Mouse (Mus musculus) heart, postnatal 36 days (tissue): ENCODE results near the gene Cacna1g. TPM values are rescaled to one million over a fixed set of nuclear protein-coding genes. Genes with fewer than 3 reads are reported as not detected.

Experiments used
- DNase-seq, 2 experiments: peaks; one replicate each; pipeline ENCODE4 v3.0.0; 2021 to 2022
- intact Hi-C: fragments of 180-260 bp; cut with DNase I; formaldehyde crosslinking; loops from one replicate; pipeline ENCODE4 v1.15.1; 2025
- total RNA-seq, 2 experiments: library from RNA; stranded (reverse); gene quantifications; 2 replicates each; pipeline ENCODE4 v1.2.3; 2021

Gene Cacna1g
- total RNA-seq, 2 experiments from 2014 or later: 13.8 to 14.2 TPM

DNA sequence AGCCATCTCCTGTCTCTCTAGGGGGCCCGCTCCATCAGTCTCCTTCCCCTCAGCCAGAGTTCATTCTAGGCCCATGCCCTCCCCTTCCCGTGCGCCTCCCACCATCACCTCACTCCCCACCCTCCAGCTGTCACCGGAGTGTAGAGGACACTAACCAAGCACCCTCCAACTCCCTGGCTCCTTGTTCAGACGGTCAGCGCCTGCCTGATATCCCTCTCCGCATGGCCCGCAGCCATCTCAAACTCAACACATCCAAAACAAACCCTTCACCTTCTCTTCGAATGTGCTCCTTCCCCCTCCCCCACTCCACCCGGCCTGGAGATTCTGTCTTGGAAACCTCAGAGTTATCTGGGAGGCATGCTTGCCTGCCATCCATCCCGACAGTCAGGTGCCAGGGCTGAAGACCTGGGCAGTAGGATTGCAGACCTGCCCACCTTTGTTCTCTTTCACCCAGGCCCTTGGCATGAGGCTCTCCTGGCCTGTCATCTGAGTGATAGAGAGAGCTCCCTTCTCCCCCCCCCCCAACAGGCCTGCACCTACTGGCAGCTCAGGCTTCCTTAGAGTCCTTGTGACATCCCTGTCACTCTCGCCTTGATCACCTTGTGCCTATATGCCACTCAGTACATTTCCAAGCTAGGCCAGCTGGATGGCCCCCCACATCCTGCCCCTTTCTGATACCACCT lies 22.8 kb downstream of the Cacna1g start:
- intact Hi-C loops: no loop called here
- DNase-seq: peak; percentile 63 to 69

DNA sequence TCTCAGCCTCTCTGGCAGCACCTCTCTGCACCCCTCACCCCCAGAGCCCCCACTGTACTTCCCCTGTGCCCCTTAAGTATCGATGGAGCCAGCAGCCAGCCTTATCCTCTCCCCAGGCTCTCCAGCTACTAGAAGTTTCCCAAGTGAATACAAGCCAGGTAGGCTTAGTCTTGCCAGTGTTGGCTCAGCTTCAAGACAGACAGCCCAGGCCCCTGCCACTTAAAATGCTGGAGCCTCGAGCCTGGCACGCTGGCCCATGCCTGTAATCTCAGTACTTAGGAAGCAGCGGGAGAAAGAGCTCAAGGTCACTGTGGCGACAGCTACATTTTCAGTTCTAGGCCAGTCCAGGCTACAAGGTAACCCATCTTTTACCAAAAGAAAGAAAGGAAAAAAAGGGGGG lies 24.1 kb downstream of the Cacna1g start:
- intact Hi-C loops: no loop called here
- DNase-seq: peak; percentile 51 to 52

DNA sequence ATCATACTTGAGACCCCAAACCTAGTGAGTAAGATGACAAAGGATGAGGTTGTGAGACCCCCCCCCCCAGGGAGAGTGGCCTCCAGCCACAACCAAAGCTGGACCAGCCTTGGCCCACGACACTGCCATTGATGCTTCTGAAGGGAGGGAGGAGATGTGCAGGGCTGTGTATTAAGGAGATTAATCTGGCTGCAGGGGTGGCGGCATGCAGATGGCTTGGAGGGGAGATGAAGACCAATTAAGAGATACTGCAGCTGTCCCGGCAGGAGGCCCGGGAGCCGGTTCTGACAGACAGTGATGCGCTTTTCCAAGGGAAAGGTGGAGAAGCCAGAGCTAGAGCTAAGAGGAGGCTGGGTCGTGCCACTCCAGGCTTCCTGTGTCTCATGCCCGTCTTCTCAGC lies 24.8 kb downstream of the Cacna1g start:
- intact Hi-C loops: no loop called here
- DNase-seq: no peak

DNA sequence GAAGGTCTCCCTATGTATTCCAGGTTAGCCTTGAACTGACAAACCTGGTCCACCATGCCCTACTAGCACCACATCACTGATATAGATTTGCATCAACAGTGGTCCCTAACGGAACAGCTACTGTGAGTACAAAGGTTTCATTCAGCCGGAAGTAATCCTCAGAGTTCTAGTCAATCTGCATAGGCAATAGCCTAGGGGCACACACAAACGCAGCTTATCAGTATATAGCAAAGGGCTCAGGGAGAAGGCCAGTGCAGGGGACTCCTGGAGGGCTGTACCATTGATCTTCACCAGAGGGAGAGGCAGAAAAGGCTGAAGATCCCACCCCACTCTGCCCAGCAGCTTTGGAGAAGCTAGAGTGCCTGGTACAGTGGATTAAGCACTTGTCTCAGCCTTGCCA lies 27.0 kb downstream of the Cacna1g start:
- intact Hi-C loops: no loop called here
- no peak for DNase-seq

DNA sequence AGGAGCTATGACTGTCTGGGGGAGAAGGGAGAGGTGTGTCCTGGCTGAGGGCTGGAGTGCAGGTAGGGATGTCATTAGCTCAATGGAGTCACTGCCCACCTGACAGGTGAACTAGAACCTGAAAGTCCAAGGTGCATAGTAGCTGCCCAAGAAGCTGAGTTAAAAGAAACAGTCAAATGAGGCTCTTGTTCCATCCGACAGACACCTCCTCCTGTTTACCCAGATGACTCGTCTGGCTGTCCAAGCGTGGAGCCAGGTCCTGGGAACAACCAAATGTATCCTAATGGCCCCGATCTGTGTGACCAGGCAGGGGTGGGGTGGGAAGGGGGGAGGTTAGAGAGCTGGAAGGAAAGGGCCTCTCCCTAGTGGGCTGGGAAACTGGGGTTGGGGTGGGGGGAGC lies 28.7 kb downstream of the Cacna1g start:
- no peak for DNase-seq

DNA sequence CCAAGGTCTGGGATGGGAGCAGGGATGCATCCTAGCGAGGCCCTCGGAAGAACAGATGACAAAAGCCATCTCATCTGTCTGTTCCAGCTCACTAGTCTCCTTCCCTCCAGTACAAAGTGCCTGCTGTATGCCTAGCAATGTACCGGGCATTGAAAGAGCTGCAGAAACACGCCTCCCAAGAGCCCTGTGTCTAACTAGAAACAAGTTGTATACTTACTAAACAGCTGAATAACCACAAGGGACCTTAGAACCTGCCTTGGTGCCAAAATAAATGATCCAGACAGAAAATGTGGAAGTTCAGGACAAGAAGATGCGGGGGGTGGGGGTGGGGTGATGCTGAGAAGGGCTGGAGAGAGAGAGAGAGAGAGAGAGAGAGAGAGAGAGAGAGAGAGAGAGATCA lies 29.2 kb downstream of the Cacna1g start:
- intact Hi-C loops: no loop called here
- no peak for DNase-seq

More for the DNA sequence above, 28.7 kb downstream of the Cacna1g start:
- intact Hi-C loops: no loop called here

DNA sequence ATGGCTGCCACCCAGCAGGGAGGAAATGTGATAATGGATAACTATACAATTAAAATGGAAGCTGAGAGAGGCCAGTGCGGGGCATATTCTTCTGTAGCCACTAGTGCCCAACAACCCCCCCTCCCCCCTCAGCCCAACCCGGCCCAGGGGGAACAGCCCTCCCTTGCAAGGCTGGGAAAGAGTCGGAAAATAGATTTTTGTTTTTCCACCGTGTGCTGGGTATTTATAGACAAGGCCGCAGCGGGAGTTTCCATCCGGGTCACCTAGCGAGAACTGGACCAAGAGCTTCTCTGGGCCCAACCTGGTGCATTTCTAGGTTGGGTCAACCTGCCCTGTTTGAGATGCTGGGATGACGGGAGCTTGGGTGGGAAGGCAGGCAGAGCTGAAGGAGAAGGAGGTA lies 32.2 kb downstream of the Cacna1g start:
- intact Hi-C loops: no loop called here
- DNase-seq: no peak

DNA sequence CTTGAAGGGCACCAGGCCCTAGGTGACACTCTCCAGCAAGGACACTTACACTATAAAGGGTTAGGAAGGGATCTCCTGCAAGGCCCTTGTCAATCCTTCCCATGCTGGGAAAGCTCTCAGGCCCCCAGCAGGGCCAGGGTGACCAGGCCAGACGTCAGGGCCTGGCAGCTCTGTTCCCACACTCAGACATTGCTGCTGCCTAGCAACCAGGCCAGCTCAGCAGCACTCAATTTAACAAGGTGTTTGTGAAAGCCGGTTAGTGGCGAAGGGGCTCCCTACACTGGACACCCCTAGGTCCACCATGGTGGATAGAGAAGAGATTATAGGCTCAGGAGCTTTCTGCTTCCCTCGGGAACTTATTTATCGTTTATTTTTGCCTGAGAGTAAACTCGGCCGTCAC lies 32.9 kb downstream of the Cacna1g start:
- no peak for DNase-seq
- intact Hi-C loops: no loop called here

DNA sequence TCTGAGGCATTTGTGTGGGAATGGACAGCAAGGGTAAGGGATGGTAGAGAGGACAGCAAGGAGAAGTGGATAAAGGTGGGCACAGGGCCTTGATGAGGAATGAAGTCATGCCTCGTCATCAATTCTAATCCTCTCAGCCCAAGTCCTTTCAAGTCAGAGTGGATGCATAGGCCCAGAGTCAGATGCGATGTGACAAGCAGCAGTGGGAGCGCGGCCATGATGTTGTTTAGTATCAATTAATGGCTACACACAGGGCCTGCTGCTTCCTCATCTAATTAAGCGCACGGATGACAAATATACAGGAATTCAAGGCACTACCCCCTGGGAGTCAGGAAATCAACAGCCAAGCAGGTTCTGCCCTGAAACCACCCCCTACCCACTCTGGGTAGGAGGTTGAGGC lies 33.6 kb downstream of the Cacna1g start:
- DNase-seq: no peak
- intact Hi-C loops: no loop called here

DNA sequence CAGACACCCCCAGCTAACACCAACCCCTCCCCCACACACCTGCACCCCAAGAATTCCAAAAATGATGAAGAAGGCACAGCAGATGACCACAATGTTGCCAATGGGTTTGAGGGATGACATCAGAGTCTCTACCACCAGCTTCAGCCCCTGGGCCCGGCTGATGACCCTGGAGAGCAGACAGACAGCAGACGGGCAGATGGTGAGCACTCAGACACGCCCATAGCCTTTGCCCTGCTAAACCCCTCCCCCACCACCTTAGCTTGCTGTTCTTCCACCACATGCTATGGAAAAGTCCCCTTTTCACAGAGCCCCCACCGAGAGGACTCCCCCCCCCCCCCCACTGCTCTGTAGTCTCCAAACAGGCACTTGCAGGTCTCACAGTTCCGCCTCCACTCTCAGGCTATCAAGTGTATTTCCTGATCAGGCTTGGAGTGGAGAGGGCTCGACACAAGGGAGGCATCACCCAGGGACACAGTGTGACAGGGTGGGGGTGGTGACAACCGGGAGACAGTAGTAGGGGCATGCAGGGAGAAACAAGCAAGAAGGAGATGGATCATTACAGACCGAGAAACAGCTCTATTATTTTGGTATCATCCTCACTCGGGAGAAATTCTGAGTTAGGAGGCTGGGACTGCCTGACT lies 44.9 kb downstream of the Cacna1g start:
- intact Hi-C loops: no loop called here
- DNase-seq: no peak

DNA sequence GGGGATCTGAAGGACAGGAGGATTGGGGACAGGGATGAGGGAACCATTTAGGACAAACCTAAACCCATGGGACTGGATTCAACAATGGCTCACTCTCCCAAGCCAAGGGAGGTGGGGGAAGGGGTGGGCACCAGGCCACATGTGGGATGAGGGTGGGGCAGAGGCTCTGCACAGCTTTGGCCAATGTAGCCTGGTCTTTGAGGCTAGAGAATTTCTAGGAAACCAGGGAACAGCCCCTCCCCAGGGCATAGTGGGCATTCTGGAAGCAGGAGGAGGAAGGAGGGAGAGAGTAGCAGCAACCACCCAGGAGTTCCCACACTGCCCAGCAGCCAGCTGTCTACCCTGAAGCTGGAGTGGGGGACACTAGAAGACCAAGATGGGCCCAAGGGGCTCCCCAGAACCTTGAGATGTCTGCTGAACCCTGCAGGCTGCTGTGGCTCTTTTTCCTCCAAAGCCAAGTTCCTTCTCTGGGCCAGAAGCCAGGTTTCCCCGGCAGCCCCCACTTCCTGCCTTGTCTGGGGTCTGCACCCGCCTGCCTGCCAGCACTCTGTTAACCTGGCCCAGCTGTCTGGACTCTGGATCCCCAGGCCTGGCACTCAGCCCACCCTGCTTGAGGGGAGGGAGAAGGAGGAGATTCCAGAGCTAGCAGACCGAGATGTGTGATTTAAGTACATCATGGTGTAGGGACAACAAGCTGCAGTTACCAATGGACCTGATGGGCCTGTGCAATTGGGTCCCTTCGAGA lies 45.7 kb downstream of the Cacna1g start:
- peak; percentile 62 for DNase-seq
- intact Hi-C loops: no loop called here

DNA sequence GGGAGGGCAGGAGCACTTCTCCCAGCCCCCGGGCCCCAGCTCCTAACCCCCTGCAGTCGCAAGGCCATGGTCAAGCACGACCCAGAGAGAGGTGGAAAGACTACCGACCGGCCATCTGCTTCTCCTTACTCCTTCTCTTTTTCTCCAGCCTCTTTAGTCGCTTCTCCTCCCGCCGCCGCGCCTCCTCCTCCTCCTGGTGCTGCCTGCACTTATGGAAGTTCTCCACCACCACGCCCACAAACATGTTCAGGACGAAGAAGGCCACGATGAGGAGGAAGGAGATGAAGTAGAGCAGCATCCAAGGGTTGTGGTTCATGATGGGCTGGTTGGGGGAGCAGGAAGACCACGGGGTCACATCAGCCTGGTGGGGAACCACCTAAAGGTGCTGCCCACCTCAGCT lies 48.3 kb downstream of the Cacna1g start:
- intact Hi-C loops: no loop called here
- no peak for DNase-seq

DNA sequence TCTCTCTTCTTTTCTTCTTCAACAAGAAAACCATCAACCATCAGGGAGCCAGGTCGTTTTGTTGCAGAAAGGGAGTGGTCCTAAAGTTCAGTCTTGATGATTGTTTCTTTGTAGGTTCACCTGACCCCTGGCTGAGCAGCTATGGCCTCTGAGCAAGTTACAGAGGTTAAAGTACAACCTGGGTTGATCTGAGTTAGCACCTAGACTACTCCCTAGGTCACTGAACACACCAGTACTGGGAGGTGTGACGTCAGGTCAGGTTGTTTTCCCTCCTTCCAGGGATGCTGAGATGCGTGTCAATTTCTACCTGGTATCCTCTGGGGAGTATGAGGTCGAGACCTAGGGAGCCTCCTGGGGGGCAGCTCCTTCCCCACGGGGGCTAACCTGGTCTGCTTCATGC lies 48.8 kb downstream of the Cacna1g start:
- DNase-seq: no peak
- intact Hi-C loops: no loop called here

DNA sequence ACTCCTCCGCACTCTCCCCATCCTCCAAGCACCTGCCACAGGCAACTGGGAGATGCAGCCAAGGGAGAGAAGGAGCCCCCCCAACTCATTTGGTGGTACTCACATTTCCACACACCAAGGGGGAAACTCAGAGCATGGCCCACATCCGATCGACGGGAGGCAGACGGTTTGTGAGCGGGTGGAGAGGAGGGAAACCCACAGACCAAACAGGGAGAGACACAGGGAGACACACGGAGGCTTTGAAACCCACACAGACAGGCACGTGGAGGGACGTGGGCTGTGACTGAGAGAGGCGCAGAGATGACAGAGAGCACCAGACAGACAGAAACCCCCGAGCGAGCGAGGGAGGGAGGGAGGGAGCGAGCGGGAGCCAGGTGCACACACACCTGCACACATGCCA lies 49.6 kb downstream of the Cacna1g start:
- no peak for DNase-seq
- intact Hi-C loops: no loop called here

DNA sequence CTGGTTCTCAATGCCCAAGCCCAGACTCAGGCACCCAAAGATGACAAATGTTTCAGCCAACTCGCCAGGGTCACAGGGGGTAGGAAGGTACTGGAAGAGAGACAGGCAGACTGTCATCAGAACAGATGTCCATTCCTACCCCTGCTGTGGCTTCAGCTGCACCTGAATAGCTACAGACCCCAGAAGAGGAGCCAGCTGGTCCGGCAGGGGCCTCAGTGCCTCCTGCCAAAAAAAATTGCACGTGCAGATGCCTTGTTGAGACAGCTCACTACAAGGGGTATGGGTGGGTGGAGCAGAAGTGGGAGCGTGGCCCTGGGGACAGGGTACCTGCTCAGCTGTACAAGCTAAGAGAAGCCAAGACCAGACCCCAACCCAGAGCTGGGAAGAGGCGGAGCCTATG lies 50.1 kb downstream of the Cacna1g start:
- intact Hi-C loops: no loop called here
- DNase-seq: no peak

DNA sequence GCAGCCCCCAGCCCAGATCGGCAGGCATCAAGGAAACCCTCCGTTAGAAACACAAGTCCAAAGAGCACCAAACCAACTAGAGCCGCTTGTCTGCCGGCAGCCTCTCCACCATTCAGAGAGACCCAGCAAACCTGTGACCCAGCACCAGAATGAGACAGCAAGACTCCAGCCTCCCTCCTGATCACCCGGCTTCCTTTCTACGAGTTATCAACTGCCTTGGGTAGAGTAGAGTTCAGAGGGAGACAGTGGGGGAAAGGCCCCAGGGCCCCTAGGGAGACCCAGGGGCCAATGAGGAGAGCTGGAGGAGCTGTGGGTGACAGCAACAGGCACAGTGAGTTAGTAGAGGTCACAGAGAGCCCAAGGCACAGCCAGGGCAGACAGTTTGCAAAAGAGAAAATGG lies 53.0 kb downstream of the Cacna1g start:
- intact Hi-C loops: loop anchor here (1.0 to 2.0 kb wide), 2 partner anchors 65 to 124 kb away; partner anchors contain the start of gene Spata20
- DNase-seq: no peak

DNA sequence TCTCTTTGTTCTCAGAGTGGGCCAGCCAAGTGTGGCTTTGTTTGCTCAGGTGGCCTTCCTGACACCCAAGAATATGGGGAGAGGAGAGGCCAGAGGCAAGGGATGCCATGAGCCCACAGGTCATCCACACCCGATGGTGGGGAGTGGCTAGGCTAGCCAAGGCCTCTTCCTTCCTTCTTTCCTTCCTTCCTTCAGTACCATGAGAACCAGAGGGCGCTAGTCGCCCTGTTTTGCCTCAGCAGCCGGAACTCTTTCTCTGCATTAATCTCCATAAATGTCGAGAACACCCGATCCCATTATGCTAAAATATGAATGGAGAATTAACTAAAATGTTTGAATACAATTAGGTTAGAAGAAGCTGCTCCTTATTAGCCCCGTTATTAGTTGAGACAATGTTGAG lies 53.7 kb downstream of the Cacna1g start:
- intact Hi-C loops: loop anchor here (1.0 to 2.0 kb wide), 2 partner anchors 66 to 124 kb away; partner anchors contain the start of gene Spata20
- DNase-seq: peak; percentile 28 to 35

DNA sequence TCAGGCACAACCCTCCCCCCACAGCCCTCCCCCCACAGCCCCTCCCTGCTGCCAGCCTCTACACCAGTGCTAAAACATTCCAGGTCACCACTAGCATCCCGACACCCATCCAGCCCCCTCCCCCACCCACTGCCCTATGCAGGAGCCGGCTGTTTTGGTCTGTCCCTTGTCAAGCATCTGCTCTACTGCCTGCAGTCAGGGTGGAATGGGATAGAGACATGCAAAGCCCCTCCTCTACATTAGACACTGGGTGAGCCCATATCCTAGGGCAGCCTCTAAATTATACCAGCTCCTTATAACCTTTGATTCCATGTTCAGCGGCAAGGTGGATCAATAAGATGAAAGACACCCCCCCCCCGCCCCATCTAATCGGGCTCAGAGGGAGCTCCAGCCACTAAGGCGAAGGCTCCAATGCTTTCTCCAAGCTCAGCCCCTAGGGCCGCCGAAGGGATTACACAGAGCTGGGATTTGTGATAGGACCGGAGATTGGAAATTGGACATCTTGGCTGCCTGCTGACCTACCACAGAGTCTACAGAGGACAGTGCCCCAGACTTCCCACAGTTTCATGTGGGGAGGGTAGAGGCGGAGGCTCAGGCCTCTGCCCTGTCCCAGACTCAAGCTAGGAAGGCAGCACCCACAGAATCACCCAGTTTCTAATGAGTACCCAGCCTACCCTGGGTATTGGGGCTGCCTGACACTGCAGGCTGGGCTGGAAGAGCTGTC lies 54.8 kb downstream of the Cacna1g start:
- DNase-seq: no peak
- intact Hi-C loops: no loop called here

DNA sequence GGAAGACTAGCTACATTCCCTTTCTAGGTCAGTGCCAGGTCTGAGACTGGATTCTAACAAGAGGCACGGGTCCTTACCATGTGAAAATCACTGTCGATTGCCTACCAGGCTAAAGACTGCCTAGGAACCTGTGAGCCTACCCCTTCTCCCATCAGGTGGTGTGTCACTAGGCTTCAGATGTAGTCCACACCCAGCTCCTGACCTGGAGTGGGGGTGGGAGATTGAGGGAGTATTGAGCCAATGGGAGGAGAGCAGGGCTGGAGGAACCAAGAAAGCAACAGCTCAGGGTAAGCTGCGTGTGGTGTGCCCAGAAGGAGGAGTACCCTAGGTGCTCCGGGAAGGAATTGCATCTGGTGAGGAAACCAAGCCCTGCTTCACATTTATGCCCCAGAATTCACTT lies 60.0 kb downstream of the Cacna1g start:
- intact Hi-C loops: no loop called here
- no peak for DNase-seq

DNA sequence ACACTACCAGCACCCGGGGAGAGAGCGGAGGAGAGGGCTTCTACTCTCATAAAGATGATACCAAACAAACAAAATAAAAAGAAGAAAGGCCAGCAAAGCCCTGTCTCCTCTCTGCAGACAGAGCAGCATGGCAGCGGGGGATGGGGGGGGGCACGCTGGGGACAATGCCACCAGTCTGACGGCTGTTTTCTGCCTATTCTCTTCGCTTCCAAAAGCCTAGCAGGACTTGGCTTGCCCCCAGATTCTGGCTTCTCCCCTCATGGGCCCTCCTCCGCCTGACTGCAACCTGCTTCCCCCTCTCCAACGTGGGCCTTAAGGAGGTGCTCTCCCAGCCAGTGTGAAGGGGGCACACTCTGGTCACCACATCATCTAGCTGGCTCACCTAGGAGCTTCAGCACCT lies 60.5 kb downstream of the Cacna1g start:
- intact Hi-C loops: no loop called here

DNA sequence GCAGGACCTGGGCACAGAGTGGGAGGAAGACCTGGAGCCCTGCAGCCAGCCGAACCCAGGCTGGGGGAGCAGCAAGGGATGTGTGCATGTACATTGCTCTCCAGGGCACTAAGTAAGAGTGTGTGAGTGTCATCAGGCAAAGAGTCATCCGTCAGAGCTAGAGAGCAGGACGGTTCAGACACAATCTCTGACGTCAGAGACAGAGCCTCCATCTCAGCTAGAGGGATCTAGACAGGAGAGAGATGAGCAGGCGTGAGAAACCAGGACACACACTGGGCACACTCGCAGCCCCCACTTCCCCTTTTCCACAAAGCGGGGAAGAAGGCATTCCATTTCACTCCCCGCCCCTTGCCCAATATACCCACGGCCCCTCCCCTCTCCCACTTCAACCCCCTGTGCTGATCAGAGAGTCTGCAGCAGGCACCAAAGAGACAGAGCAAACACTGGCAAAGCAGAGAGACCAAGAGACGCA lies 61.0 kb downstream of the Cacna1g start:
- intact Hi-C loops: no loop called here
- DNase-seq: no peak

More for the DNA sequence above, 60.5 kb downstream of the Cacna1g start:
- no peak for DNase-seq
